Mouse (Mus musculus) kidney, adult 11 months (tissue): ENCODE data around the gene Ccdc85c.

ENCODE experiments used
- DNase-seq: peaks from one replicate; pipeline ENCODE4 v3.0.0; 2022

Ccdc85c gene

GRCm38 (mm10) chr12:108294620-108295019 lies 19.4 kb upstream of the Ccdc85c start:
- DNase-seq: no peak

- DNase-seq: peak; percentile 75
Observed at GRCm38 (mm10) chr12:108292957-108293356, 17.7 kb upstream of the Ccdc85c start.

- no peak for DNase-seq
Observed at GRCm38 (mm10) chr12:108292419-108292818, 17.2 kb upstream of the Ccdc85c start.

GRCm38 (mm10) chr12:108288127-108288880 lies 13.1 kb upstream of the Ccdc85c start:
- no peak for DNase-seq

- no peak for DNase-seq
Observed at GRCm38 (mm10) chr12:108287011-108287410, 11.8 kb upstream of the Ccdc85c start.

GRCm38 (mm10) chr12:108286381-108286780 lies 11.2 kb upstream of the Ccdc85c start:
- no peak for DNase-seq

- DNase-seq: no peak
Observed at GRCm38 (mm10) chr12:108285225-108286011, 10.2 kb upstream of the Ccdc85c start.

GRCm38 (mm10) chr12:108284455-108285224 lies 9.4 kb upstream of the Ccdc85c start:
- no peak for DNase-seq

GRCm38 (mm10) chr12:108278221-108278918 lies 3.1 kb upstream of the Ccdc85c start:
- no peak for DNase-seq

GRCm38 (mm10) chr12:108277341-108277841 lies 2.2 kb upstream of the Ccdc85c start:
- no peak for DNase-seq

GRCm38 (mm10) chr12:108275920-108276822 lies 946 bp upstream of the Ccdc85c start:
- DNase-seq: peak; percentile 66

- DNase-seq: peak; percentile 98
Observed at GRCm38 (mm10) chr12:108275508-108275890, 274 bp upstream of the Ccdc85c start.

- DNase-seq: no peak
Observed at GRCm38 (mm10) chr12:108274313-108274595, 971 bp downstream of the Ccdc85c start.

- DNase-seq: no peak
Observed at GRCm38 (mm10) chr12:108273466-108274312, 1.5 kb downstream of the Ccdc85c start.

- no peak for DNase-seq
Observed at GRCm38 (mm10) chr12:108272143-108272635, 3.0 kb downstream of the Ccdc85c start.

GRCm38 (mm10) chr12:108271351-108272142 lies 3.7 kb downstream of the Ccdc85c start:
- no peak for DNase-seq

GRCm38 (mm10) chr12:108270240-108270919 lies 4.8 kb downstream of the Ccdc85c start:
- DNase-seq: no peak

GRCm38 (mm10) chr12:108269699-108270098 lies 5.5 kb downstream of the Ccdc85c start:
- DNase-seq: no peak

- DNase-seq: no peak
Observed at GRCm38 (mm10) chr12:108268970-108269369, 6.3 kb downstream of the Ccdc85c start.
